Mouse (Mus musculus): ENCODE measurements at regions not wholly inside any gene's neighbourhood (a gene's known extent, or its start where the extent isn't known, plus 50 kb on each side); places are given as distances from the start of the nearest gene placed in this dataset.
"Not testable (repeated sequence)": the region's sequence is repeated elsewhere in the genome, so short reads cannot be mapped to it uniquely, and the experiment has no call there.

- no peak overlapping the region for H3K27ac ChIP-seq (ENCODE audit: low read depth)
- no peaks in the 10 kb centered on the region for H3K9me3 ChIP-seq (replicated peaks; ENCODE audit: control insufficient read depth, low read length)
- TF ChIP-seq CTCF (IDR thresholded peaks at IDR 0.05; ENCODE audit: low read depth), result no peak
- TF ChIP-seq EP300 (IDR thresholded peaks at IDR 0.05; ENCODE audit: low read depth), result no peak
- no peak overlapping the region for H3K4me3 ChIP-seq (ENCODE audit: low read depth, low read length)
- 34% methylated on average over 2 of the region's 2 CpGs for WGBS
- no peaks in the 10 kb centered on the region for H3K36me3 ChIP-seq (replicated peaks; ENCODE audit: control insufficient read depth, insufficient read depth, low read length)
- no peak for ATAC-seq (ENCODE audit: insufficient read depth, low read depth)
- H3K27me3 ChIP-seq (ENCODE audit: control insufficient read depth, insufficient read depth, low read length), result no peaks in the 10 kb centered on the region
- DNase-seq (ENCODE audit: low spot score), result no peak
- H3K9ac ChIP-seq (replicated peaks; ENCODE audit: low read depth, low read length), result no peak overlapping the region
- no peak overlapping the region for H3K4me2 ChIP-seq (ENCODE audit: low read depth, low read length)
- no peaks in the 10 kb centered on the region for H3K4me1 ChIP-seq (ENCODE audit: control insufficient read depth, insufficient read depth)
These were observed 53.4 kb downstream of the Rps12 start for GRCm38 (mm10) chr10:23733679-23734078.

GRCm38 (mm10) chr10:23725960-23726714, 60.9 kb downstream of the Rps12 start:
- not testable (repeated sequence) for H3K4me3 ChIP-seq (ENCODE audit: low read depth, low read length)

GRCm38 (mm10) chr10:23718124-23718523, 69.0 kb downstream of the Rps12 start:
- Histone ChIP-seq H3K9me3 (replicated peaks; ENCODE audit: control insufficient read depth, low read length) (no peaks in the 10 kb centered on the region), H3K27ac (ENCODE audit: low read depth) (no peak overlapping the region), H3K4me1 (ENCODE audit: control insufficient read depth, insufficient read depth) (no peaks in the 10 kb centered on the region), H3K36me3 (replicated peaks; ENCODE audit: control insufficient read depth, insufficient read depth, low read length) (no peaks in the 10 kb centered on the region), H3K4me2 (ENCODE audit: low read depth, low read length) (no peak overlapping the region), H3K27me3 (ENCODE audit: control insufficient read depth, insufficient read depth, low read length) (no peaks in the 10 kb centered on the region), H3K4me3 (ENCODE audit: low read depth, low read length) (no peak overlapping the region), H3K9ac (replicated peaks; ENCODE audit: low read depth, low read length) (no peak overlapping the region)
- 84% methylated on average over 7 of the region's 7 CpGs for WGBS
- ATAC-seq (ENCODE audit: insufficient read depth, low read depth) (no peak), DNase-seq (ENCODE audit: low spot score) (no peak)
- TF ChIP-seq EP300 (IDR thresholded peaks at IDR 0.05; ENCODE audit: low read depth), result no peak
- no peak for TF ChIP-seq CTCF (IDR thresholded peaks at IDR 0.05; ENCODE audit: low read depth)

More at GRCm38 (mm10) chr10:23725960-23726714, 60.9 kb downstream of the Rps12 start:
- not testable (repeated sequence) for H3K27ac ChIP-seq (ENCODE audit: low read depth); H3K27me3 ChIP-seq (ENCODE audit: control insufficient read depth, insufficient read depth, low read length); H3K4me1 ChIP-seq (ENCODE audit: control insufficient read depth, insufficient read depth); DNase-seq (ENCODE audit: low spot score); H3K9me3 ChIP-seq (replicated peaks; ENCODE audit: control insufficient read depth, low read length); H3K9ac ChIP-seq (replicated peaks; ENCODE audit: low read depth, low read length); H3K36me3 ChIP-seq (replicated peaks; ENCODE audit: control insufficient read depth, insufficient read depth, low read length); H3K4me2 ChIP-seq (ENCODE audit: low read depth, low read length); ATAC-seq (ENCODE audit: insufficient read depth, low read depth)
- 79% methylated on average over 24 of the region's 28 CpGs for WGBS

GRCm38 (mm10) chr10:23715511-23715910, 71.6 kb downstream of the Rps12 start:
- H3K27me3 ChIP-seq (ENCODE audit: control insufficient read depth, insufficient read depth, low read length), result no peaks in the 10 kb centered on the region
- no peaks in the 10 kb centered on the region for H3K36me3 ChIP-seq (replicated peaks; ENCODE audit: control insufficient read depth, insufficient read depth, low read length)
- WGBS, result 86% methylated on average over 10 of the region's 10 CpGs
- no peak overlapping the region for H3K27ac ChIP-seq (ENCODE audit: low read depth)
- no peak for TF ChIP-seq CTCF (IDR thresholded peaks at IDR 0.05; ENCODE audit: low read depth)
- no peak for TF ChIP-seq EP300 (IDR thresholded peaks at IDR 0.05; ENCODE audit: low read depth)
- H3K4me3 ChIP-seq (ENCODE audit: low read depth, low read length), result no peak overlapping the region
- no peak overlapping the region for H3K4me2 ChIP-seq (ENCODE audit: low read depth, low read length)
- no peak overlapping the region for H3K9ac ChIP-seq (replicated peaks; ENCODE audit: low read depth, low read length)
- no peaks in the 10 kb centered on the region for H3K9me3 ChIP-seq (replicated peaks; ENCODE audit: control insufficient read depth, low read length)
- H3K4me1 ChIP-seq (ENCODE audit: control insufficient read depth, insufficient read depth), result no peaks in the 10 kb centered on the region
- DNase-seq (ENCODE audit: low spot score) (no peak), ATAC-seq (ENCODE audit: insufficient read depth, low read depth) (no peak)

- no peaks in the 10 kb centered on the region for H3K4me1 ChIP-seq (ENCODE audit: control insufficient read depth, insufficient read depth)
- no peak overlapping the region for H3K4me3 ChIP-seq (ENCODE audit: low read depth, low read length)
- TF ChIP-seq EP300 (IDR thresholded peaks at IDR 0.05; ENCODE audit: low read depth) (no peak), CTCF (IDR thresholded peaks at IDR 0.05; ENCODE audit: low read depth) (no peak)
- H3K9ac ChIP-seq (replicated peaks; ENCODE audit: low read depth, low read length), result no peak overlapping the region
- H3K27ac ChIP-seq (ENCODE audit: low read depth), result no peak overlapping the region
- no peaks in the 10 kb centered on the region for H3K27me3 ChIP-seq (ENCODE audit: control insufficient read depth, insufficient read depth, low read length)
- DNase-seq (ENCODE audit: low spot score) (no peak), ATAC-seq (ENCODE audit: insufficient read depth, low read depth) (no peak)
- H3K36me3 ChIP-seq (replicated peaks; ENCODE audit: control insufficient read depth, insufficient read depth, low read length), result no peaks in the 10 kb centered on the region
- no peak overlapping the region for H3K4me2 ChIP-seq (ENCODE audit: low read depth, low read length)
- WGBS, result 86% methylated on average over 7 of the region's 7 CpGs
- no peaks in the 10 kb centered on the region for H3K9me3 ChIP-seq (replicated peaks; ENCODE audit: control insufficient read depth, low read length)
These were observed 72.0 kb downstream of the Rps12 start for GRCm38 (mm10) chr10:23715101-23715500.
